Mouse (Mus musculus) cerebellum, adult 2 months (tissue): ENCODE data around the gene Cnn2.

Source experiments
- CTCF ChIP-seq: fragments of 200-500 bp; IDR thresholded peaks from 2 replicates; pipeline ENCODE4 v1.5.1; 2011; ENCODE audit warnings: low read depth, mild to moderate bottlenecking, control low read depth, low read length, moderate library complexity, borderline replicate concordance; ENCODE audit not compliant: insufficient read depth
- POLR2A ChIP-seq: fragments of 200-500 bp; IDR thresholded peaks from 2 replicates; pipeline ENCODE4 v1.6.1; 2011; ENCODE audit warnings: low read length, control low read depth, borderline replicate concordance; ENCODE audit not compliant: insufficient read depth

- TF ChIP-seq CTCF: no peak
- no peak for TF ChIP-seq POLR2A
Observed at GRCm38 (mm10) chr10:79983670-79984069, 4.7 kb upstream of the Cnn2 start.
